Mouse (Mus musculus): ENCODE data around the gene Ppm1m.
A peak's percentile ranks its signal among the peaks of the same experiment; 100 is the strongest.
"Not testable (repeated sequence)": the region's sequence is repeated elsewhere in the genome, so short reads cannot be mapped to it uniquely, and the experiment has no call there.

Gene Ppm1m

DNA sequence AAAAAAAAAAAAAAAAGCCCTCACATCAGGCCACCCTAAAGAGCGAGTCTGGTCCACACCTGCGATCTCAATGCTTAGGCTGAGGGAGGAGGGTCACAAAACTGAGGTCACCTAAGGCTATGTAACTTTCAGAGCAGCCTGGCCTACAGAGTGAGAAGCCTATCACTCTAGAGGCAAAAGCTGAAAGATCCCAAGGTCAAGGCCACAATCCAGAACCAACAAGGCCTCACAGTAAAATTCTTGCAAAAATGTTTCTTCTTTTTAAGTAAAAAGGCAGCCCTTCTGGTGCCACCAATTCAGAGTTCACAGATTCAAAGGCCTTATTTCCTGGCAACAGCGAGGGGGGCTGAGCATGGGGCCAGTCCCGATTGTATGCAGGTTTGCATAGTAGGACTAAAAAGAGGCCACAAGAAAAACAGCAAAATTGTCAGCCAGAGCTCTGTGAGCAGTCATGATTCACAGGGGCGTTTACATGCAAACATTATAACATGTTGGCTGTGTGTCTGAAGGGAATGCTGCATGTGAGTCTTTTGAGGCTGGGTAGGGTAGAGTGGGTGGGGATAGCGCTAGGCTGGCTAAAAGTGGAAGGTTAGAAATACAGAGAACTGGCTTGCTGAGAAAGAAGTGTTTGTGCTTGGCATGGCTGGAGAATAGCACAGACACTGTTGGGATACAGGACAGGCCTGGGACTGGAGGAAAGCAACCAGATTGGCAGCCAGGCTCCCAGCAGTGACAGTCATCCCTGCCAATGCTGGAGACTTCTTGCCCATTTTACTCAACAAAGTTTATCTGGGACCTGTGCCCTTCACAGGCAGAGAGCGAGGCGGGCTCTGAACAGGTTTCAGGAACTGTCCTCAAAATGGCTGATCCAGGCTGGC is 5.4 kb downstream of the Ppm1m start:
- DNase-seq (ENCODE audit: low spot score in 2 of 2) = no peak

DNA sequence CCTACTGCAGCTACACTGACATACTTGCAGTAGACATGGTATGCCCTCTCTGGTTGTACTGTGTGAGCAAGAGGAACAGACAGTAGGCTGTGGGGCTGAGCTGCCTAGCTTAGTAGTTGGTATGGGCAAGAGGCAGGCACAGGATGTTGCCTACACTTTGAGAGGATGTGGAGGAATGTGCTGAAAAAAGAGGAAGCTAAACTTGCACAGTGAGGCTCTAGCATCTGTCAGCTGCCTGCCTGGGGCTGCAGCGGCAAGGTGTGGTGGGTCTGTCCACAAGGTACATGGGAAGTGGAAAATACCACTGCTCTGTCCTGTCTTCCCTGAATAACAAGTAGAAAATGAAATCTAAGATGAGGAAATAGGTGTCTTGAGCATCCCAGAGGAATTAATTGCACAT is 6.5 kb downstream of the Ppm1m start:
- DNase-seq (ENCODE audit: low spot score in 2 of 2) = no peak

DNA sequence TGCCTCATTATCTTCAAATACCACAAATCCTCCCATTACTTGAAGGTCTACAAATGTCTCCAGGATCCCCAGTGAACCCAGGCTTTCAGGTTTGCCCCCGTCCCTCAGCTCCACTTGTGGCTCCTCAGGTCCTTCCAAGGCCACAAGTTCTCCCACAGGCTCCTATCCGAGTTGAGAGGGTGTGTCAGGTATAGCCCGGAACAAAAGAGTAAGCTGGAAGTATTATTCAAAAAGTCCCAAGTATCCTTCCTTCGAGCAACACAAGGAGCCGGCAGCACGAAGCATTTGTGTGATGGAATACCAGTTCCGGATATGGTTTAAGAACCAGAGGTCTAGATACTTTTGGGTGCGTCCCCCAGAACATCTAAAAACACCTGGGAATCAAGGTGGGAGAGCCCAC is 7.5 kb downstream of the Ppm1m start:
- no peak for DNase-seq (ENCODE audit: low spot score in 2 of 2)

DNA sequence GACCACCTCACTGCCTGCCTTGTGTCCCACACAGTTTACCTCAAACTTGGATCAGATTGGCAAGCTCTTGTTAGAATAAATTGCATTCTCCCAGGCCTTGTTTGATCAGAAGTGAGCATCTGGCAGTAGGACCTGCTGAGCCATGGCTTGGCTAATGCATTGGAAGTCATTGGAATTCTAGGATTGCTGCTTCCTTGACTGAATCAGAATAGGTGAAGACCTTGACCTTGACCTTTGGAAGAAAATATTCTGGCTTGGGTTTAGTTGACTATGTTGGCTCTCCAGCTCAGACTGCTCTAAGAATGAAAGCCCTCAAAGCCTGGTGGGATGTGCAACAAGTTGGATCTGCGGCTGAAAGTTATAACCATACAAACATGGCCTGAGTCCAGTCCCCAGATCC is 8.2 kb downstream of the Ppm1m start:
- no peak for DNase-seq (ENCODE audit: low spot score in 2 of 2)

- DNase-seq (ENCODE audit: low spot score in 2 of 2) = no peak
Observed at GRCm38 (mm10) chr9:106183996-106184395, 15.6 kb downstream of the Ppm1m start.

DNA sequence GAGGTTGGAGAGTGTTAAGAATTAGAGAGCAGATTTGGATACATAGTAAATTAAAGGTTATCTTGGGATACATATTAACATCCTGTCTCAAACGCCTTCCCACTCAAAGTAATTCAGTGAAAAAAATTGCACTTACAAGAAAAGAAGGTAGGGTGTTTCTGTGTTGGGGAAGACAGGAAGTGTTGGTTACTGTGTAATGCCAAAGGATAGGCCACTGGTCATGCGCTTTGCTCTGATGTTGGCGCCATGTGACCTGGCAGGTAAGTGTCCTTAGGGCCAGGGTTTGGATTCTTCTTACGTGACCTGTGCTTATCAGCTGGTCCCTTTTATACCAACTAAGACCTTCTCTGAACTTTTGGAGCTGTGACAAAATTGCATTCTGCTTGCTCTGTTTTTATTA is 17.4 kb downstream of the Ppm1m start:
- no peak for DNase-seq (ENCODE audit: low spot score in 2 of 2)

- DNase-seq (ENCODE audit: low spot score in 2 of 2) = no peak
Observed at GRCm38 (mm10) chr9:106179964-106180363, 19.6 kb downstream of the Ppm1m start.

DNA sequence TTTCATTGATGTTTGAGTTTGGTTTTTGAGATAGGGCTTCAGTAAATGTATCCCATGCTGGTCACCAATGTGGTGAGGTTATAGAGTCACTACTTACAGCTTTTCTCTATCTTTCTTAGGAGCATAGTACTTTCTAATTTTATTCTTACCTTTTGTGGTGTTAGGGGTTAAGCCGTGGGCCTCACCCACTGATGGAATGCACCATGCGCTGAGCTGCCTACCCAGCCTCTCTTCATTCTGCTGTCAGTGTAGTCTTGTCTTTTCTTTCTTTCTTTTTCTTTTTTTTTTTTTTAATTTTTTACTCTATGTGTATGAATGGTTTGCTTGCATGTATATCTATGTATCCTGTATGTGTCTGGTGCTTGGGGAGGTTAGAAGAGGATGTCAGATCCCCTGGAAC is 20.1 kb downstream of the Ppm1m start:
- no peak for DNase-seq (ENCODE audit: low spot score in 2 of 2)

- no peak for DNase-seq (ENCODE audit: low spot score in 2 of 2)
Observed at GRCm38 (mm10) chr9:106177799-106178198, 21.7 kb downstream of the Ppm1m start.

- DNase-seq (ENCODE audit: low spot score in 2 of 2) = no peak
Observed at GRCm38 (mm10) chr9:106176769-106177168, 22.8 kb downstream of the Ppm1m start.

- no peak for DNase-seq (ENCODE audit: low spot score in 2 of 2)
Observed at GRCm38 (mm10) chr9:106175552-106176200, 23.9 kb downstream of the Ppm1m start.

DNA sequence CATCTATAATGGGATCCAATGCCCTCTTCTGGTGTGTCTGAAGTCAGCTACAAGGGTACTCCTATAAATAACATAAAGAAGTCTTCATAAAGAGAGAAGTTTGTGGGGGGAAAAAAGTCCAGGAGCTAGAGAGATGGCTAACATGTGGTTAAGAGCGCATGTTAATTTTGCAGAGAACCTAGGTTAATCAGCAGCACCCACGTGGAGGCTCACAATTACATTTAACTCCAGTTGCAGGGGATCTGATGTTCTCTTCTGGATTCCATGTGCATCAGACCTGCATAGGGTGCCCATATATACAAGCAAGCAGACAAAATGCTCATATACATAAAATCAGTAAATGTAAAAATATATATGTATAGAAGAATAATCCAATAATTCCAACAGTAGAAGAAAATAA is 26.2 kb downstream of the Ppm1m start:
- no peak for DNase-seq (ENCODE audit: low spot score in 2 of 2)

- DNase-seq (ENCODE audit: low spot score in 2 of 2) = no peak
Observed at GRCm38 (mm10) chr9:106172527-106172926, 27.0 kb downstream of the Ppm1m start.

GRCm38 (mm10) chr9:106171346-106172158 is 28.0 kb downstream of the Ppm1m start:
- peak; percentile 24 to 29 for DNase-seq (ENCODE audit: low spot score in 2 of 2)

DNA sequence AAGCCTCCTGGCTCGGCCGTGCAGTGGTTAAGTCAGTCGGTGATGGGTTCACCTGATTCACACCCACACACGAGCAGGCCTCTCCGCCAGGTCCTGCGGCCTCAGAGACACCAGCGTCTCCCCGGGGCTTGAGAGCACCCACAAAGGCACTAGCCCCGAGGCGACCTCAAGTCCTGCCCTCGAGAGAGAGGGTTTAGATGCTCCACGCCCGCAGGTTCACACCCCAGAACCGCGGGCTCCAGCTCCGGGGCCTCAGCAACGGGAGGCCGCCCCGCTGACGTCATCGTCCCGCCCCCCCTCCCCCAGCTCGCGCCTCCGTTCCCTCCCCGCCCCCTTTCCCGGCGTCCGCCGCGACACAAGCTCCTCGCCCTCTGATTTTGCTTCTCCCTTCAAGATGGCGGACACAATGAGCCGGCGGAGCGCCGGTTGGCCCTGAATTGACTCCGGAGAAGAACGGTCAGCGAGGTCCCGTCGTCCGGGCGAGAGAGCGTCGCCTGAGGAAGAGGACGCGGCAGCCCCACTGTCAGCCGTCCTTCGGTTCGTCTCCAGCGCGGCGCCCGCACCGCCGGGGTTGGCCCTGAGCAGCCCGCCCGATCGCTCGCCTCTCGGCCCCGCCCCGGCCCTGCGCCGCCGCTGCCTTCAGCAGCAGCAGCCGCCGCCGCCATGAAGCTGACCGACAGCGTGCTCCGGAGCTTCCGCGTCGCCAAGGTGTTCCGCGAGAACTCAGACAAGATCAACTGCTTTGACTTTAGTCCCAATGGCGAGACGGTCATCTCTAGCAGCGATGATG is 28.8 kb downstream of the Ppm1m start, which contains the start of gene Wdr82:
Wdr82 (plus strand) TSS at position 373 of the 790 bp plus-strand sequence.
- peak; percentile 79 to 80 for DNase-seq (ENCODE audit: low spot score in 2 of 2)

GRCm38 (mm10) chr9:106169917-106170316 is 29.6 kb downstream of the Ppm1m start:
- no peak for DNase-seq (ENCODE audit: low spot score in 2 of 2)

DNA sequence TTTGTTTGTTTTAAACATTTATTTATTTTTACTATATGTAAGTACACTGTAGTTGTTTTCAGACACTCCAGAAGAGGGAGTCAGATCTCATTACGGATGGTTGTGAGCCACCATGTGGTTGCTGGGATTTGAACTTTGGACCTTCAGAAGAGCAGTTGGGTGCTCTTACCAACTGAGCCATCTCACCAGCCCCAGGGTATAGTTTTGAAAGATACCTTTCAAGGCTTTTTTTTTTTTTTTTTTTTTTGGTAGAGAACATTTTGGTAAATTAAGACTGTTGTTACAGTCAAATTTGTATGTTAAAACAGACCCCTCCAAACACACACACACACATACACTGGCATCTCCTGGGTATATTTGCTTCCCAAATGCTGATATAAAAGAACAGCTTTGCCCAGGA is 30.5 kb downstream of the Ppm1m start:
- not testable (repeated sequence) for DNase-seq (ENCODE audit: low spot score in 2 of 2)

- no peak for DNase-seq (ENCODE audit: low spot score in 2 of 2)
Observed at GRCm38 (mm10) chr9:106167703-106168102, 31.8 kb downstream of the Ppm1m start.

- no peak for DNase-seq (ENCODE audit: low spot score in 2 of 2)
Observed at GRCm38 (mm10) chr9:106167241-106167640, 32.3 kb downstream of the Ppm1m start.

DNA sequence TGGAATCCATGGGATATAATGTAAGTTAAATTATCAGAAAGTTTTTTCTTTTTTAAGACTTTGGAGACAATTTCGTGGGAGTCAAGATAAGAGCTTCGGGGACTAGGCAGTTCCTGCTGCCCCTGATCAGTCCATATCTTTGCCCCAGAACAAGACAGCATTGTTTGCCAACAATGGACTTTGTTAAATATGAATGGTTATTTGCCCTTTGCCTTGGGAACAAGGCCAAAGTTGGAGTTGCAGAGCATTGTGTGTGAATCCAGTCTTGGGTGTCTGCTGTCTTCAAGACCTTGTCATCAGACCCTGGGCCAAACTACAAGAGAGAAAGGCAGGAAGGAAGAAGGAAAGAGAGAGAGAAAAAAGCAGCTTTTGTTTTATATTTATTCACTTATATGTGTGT is 32.8 kb downstream of the Ppm1m start:
- DNase-seq (ENCODE audit: low spot score in 2 of 2) = no peak

GRCm38 (mm10) chr9:106160426-106160825 is 39.1 kb downstream of the Ppm1m start:
- no peak for DNase-seq (ENCODE audit: low spot score in 2 of 2)
